Mouse (Mus musculus): Measurements from ENCODE around the gene Krr1. TPM values are rescaled to one million over a fixed set of nuclear protein-coding genes. Genes with fewer than 3 reads are reported as not detected.

Krr1 gene
- total and polyA plus RNA-seq, 3 experiments, result 66.3 to 84.9 (median 67.2) TPM

GRCm38 (mm10) chr10:111945563-111945962 is 26.9 kb upstream of the Krr1 start:
- no peak for DNase-seq (ENCODE audit: low read depth, low spot score)
- no peak overlapping the region for H3K9ac ChIP-seq (ENCODE audit: control insufficient read depth, low read depth, low read length, poor library complexity, severe bottlenecking)
- H3K79me2 ChIP-seq (ENCODE audit: control insufficient read depth, insufficient read depth, low read length, poor library complexity), result no peaks in the 10 kb centered on the region
- no peaks in the 10 kb centered on the region for H3K4me1 ChIP-seq (ENCODE audit: control insufficient read depth in 1 of 2, insufficient read depth in 2 of 2, low read length in 2 of 2)
- H3K36me3 ChIP-seq (ENCODE audit: control insufficient read depth in 1 of 2, insufficient read depth in 2 of 2, low read length in 2 of 2), result no peaks in the 10 kb centered on the region
- TF ChIP-seq POLR2AphosphoS5 (IDR thresholded peaks at IDR 0.05; ENCODE audit: borderline replicate concordance, low read depth, low read length) (no peak), SMC3 (IDR thresholded peaks at IDR 0.05; ENCODE audit: low read depth, low read length) (no peak), E2F4 (IDR thresholded peaks at IDR 0.05; ENCODE audit: borderline replicate concordance, low read depth, low read length) (no peak), MEF2A (IDR thresholded peaks at IDR 0.05; ENCODE audit: extremely low read depth, insufficient replicate concordance, low read depth, low read length, poor library complexity, severe bottlenecking) (no peak), RAD21 (IDR thresholded peaks at IDR 0.05; ENCODE audit: low read depth, low read length) (no peak)
- H3K27ac ChIP-seq (ENCODE audit: control insufficient read depth, low read depth, low read length), result no peak overlapping the region
- H3K9me3 ChIP-seq (replicated peaks; ENCODE audit: insufficient read depth, low read length), result no peaks in the 10 kb centered on the region
- H3K4me3 ChIP-seq (ENCODE audit: control insufficient read depth in 1 of 2, insufficient read depth in 1 of 2, low read depth in 2 of 2, low read length in 2 of 2), result no peak overlapping the region
- H3K27me3 ChIP-seq (ENCODE audit: control insufficient read depth in 1 of 2, insufficient read depth in 2 of 2, low read length in 2 of 2), result peaks cover 0 to 2% of the 10 kb centered on the region in 2 experiments; a peak in 2 of 4 replicates

GRCm38 (mm10) chr10:111948041-111948440 is 24.4 kb upstream of the Krr1 start:
- Histone ChIP-seq H3K27me3 (ENCODE audit: control insufficient read depth in 1 of 2, insufficient read depth in 2 of 2, low read length in 2 of 2) (peaks cover 0 to 2% of the 10 kb centered on the region in 2 experiments; a peak in 2 of 4 replicates), H3K4me3 (ENCODE audit: control insufficient read depth in 1 of 2, insufficient read depth in 1 of 2, low read depth in 2 of 2, low read length in 2 of 2) (no peak overlapping the region), H3K9ac (ENCODE audit: control insufficient read depth, low read depth, low read length, poor library complexity, severe bottlenecking) (no peak overlapping the region), H3K4me1 (ENCODE audit: control insufficient read depth in 1 of 2, insufficient read depth in 2 of 2, low read length in 2 of 2) (no peaks in the 10 kb centered on the region), H3K9me3 (replicated peaks; ENCODE audit: insufficient read depth, low read length) (no peaks in the 10 kb centered on the region), H3K27ac (ENCODE audit: control insufficient read depth, low read depth, low read length) (no peak overlapping the region), H3K36me3 (ENCODE audit: control insufficient read depth in 1 of 2, insufficient read depth in 2 of 2, low read length in 2 of 2) (no peaks in the 10 kb centered on the region), H3K79me2 (ENCODE audit: control insufficient read depth, insufficient read depth, low read length, poor library complexity) (no peaks in the 10 kb centered on the region)
- DNase-seq (ENCODE audit: low read depth, low spot score), result no peak
- TF ChIP-seq CHD1 (IDR thresholded peaks at IDR 0.05; ENCODE audit: low read depth, low read length), result no peak
- TF ChIP-seq USF2 (IDR thresholded peaks at IDR 0.05; ENCODE audit: borderline replicate concordance in 1 of 2, insufficient read depth in 1 of 2, low read depth in 1 of 2, low read length in 2 of 2), result no peak
- no peak for TF ChIP-seq TCF12 (IDR thresholded peaks at IDR 0.05; ENCODE audit: low read depth, low read length)
- TF ChIP-seq ZMIZ1 (IDR thresholded peaks at IDR 0.05; ENCODE audit: low read depth, low read length), result no peak
- TF ChIP-seq NRF1 (IDR thresholded peaks at IDR 0.05; ENCODE audit: insufficient read depth, low read depth, low read length, poor library complexity, severe bottlenecking), result no peak
- no peak for TF ChIP-seq POLR2AphosphoS5 (IDR thresholded peaks at IDR 0.05; ENCODE audit: borderline replicate concordance, low read depth, low read length)
- TF ChIP-seq MXI1 (IDR thresholded peaks at IDR 0.05; ENCODE audit: low read depth, low read length), result no peak
- TF ChIP-seq NELFE (IDR thresholded peaks at IDR 0.05; ENCODE audit: low read depth, low read length), result no peak
- no peak for TF ChIP-seq BHLHE40 (IDR thresholded peaks at IDR 0.05; ENCODE audit: borderline replicate concordance, low read depth, low read length)
- TF ChIP-seq EP300 (IDR thresholded peaks at IDR 0.05; ENCODE audit: low read depth in 1 of 2, low read length in 2 of 2), result no peak
- TF ChIP-seq TAL1 (IDR thresholded peaks at IDR 0.05; ENCODE audit: low read length), result no peak
- TF ChIP-seq MEF2A (IDR thresholded peaks at IDR 0.05; ENCODE audit: extremely low read depth, insufficient replicate concordance, low read depth, low read length, poor library complexity, severe bottlenecking), result no peak
- no peak for TF ChIP-seq CTCF (IDR thresholded peaks at IDR 0.05 in 2 of 3, conservative IDR thresholded peaks at IDR 0.05 in 1 of 3; ENCODE audit: control insufficient read depth in 1 of 3, insufficient read depth in 1 of 3, low read depth in 2 of 3, low read length in 3 of 3, poor library complexity in 1 of 3, severe bottlenecking in 1 of 3)
- TF ChIP-seq KAT2A (conservative IDR thresholded peaks at IDR 0.05; ENCODE audit: low read depth, low read length), result no peak
- no peak for TF ChIP-seq GABPA (IDR thresholded peaks at IDR 0.05; ENCODE audit: low read depth, low read length)
